Mouse (Mus musculus): ENCODE data around the gene Mxra8. TPM values are rescaled to one million over a fixed set of nuclear protein-coding genes. Genes with fewer than 3 reads are reported as not detected.

Mxra8 gene
- polyA plus RNA-seq, 1 experiment from 2014 or later = 106 TPM

GRCm38 (mm10) chr4:155838187-155839153 lies 1.0 kb upstream of the Mxra8 start:
- no peak for ATAC-seq (replicated peaks; ENCODE audit: low FRiP score)
- Histone ChIP-seq H3K4me2 (peak overlapping the region; percentile 77), H3K27me3 (no peaks in the 10 kb centered on the region), H3K36me3 (peaks cover 14% of the 10 kb centered on the region), H3K4me3 (replicated peaks) (no peak overlapping the region), H3K27ac (peak overlapping the region; percentile 91), H3K4me1 (peaks cover 55% of the 10 kb centered on the region), H3K9me3 (replicated peaks) (no peaks in the 10 kb centered on the region), H3K9ac (no peak overlapping the region; the same call in 1 of the 2 replicates)
- 52% methylated on average over 8 of the region's 8 CpGs for WGBS

- WGBS = 10% methylated on average over 8 of the region's 8 CpGs
Measured at GRCm38 (mm10) chr4:155840076-155841002, 859 bp downstream of the Mxra8 start.

GRCm38 (mm10) chr4:155841003-155841454 lies 1.5 kb downstream of the Mxra8 start:
- H3K4me2 ChIP-seq = peak overlapping the region; percentile 77
- no peaks in the 10 kb centered on the region for H3K27me3 ChIP-seq
- peak overlapping the region; percentile 50 for H3K4me3 ChIP-seq (replicated peaks)
- H3K4me1 ChIP-seq = peaks cover 45% of the 10 kb centered on the region
- WGBS = under 1% methylated on average over 32 of the region's 32 CpGs
- peak overlapping the region; percentile 51 for H3K9ac ChIP-seq
- peak; percentile 26 for ATAC-seq (replicated peaks; ENCODE audit: low FRiP score)
- no peaks in the 10 kb centered on the region for H3K9me3 ChIP-seq (replicated peaks)
- peak overlapping the region; percentile 33; the same call in 1 of the 2 replicates for H3K27ac ChIP-seq
- H3K36me3 ChIP-seq = peaks cover 16% of the 10 kb centered on the region

More at GRCm38 (mm10) chr4:155840076-155841002, 859 bp downstream of the Mxra8 start:
- Histone ChIP-seq H3K4me3 (replicated peaks) (peak overlapping the region; percentile 50), H3K4me2 (peak overlapping the region; percentile 77), H3K4me1 (peaks cover 45% of the 10 kb centered on the region), H3K27me3 (no peaks in the 10 kb centered on the region), H3K27ac (peak overlapping the region; percentile 91), H3K9ac (peak overlapping the region; percentile 51), H3K9me3 (replicated peaks) (no peaks in the 10 kb centered on the region), H3K36me3 (peaks cover 16% of the 10 kb centered on the region)
- ATAC-seq (replicated peaks; ENCODE audit: low FRiP score) = peak; percentile 5

DNA sequence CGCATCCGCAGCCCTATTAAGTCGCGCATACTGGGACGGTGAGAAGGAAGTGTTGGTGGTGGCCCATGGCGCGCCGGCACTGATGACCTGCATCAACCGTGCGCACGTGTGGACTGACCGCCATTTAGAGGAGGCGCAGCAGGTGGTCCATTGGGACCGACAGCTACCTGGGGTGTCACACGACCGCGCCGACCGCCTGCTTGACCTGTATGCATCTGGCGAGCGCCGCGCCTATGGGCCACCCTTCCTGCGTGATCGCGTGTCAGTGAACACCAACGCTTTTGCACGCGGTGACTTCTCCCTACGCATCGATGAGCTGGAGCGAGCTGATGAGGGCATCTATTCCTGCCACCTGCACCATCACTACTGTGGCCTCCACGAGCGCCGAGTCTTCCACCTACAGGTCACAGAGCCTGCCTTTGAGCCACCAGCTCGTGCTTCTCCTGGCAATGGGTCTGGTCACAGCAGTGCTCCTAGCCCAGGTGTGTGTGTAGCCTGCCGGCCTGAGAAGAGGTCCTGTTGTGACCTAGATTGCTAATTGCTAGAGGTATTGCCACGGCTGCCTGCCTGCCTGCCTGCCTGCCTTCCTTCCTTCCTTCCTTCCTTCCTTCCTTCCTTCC lies 2.3 kb downstream of the Mxra8 start:
- Histone ChIP-seq H3K27me3 (no peaks in the 10 kb centered on the region), H3K9me3 (replicated peaks) (no peaks in the 10 kb centered on the region), H3K4me3 (replicated peaks) (peak overlapping the region; percentile 50), H3K27ac (no peak overlapping the region), H3K4me1 (peaks cover 50% of the 10 kb centered on the region), H3K36me3 (peaks cover 16% of the 10 kb centered on the region), H3K4me2 (peak overlapping the region; percentile 77), H3K9ac (no peak overlapping the region)
- ATAC-seq (replicated peaks; ENCODE audit: low FRiP score) = no peak; the same call in 1 of the 2 replicates
- 39% methylated on average over 38 of the region's 38 CpGs for WGBS

GRCm38 (mm10) chr4:155843231-155843630 lies 3.8 kb downstream of the Mxra8 start:
- WGBS = 89% methylated on average over 5 of the region's 5 CpGs
- H3K4me1 ChIP-seq = peaks cover 49% of the 10 kb centered on the region

DNA sequence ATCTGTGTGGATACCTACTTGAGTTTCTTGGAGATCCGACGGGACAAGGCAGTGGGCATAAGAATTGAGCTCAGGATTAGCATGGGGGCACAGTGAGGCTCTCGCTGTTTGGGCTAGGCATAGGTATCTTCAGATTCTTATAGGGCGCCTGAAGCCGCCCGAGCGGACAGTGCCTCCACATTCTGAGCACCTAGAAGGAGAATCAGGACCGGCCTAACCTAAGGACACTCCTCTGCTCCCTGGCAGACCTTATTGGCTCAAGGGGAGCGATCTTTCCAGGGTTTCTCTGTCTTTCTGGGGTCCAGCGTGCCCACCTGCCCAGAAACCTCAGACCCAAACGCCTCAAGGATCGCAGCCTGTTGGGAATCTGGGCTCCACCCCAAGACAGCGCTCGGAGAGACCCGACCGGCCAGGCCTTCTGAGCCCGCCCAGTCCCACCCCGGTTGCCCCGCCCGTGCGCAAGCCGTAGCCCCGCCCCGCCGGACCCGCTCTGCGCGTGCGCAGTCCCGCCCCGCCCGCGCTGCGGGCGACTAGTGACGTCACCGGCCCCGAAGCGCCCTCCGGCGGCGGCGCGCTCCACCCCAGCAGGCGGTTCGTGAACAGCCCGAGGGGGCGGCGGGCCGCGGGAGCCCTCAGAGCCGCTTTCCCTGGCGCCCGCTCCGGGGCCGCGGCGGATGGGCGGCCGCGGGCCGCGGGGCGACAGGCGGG lies 7.5 kb downstream of the Mxra8 start, which contains the start of gene Dvl1:
Gene Dvl1 (plus strand): TSS at position 532 of the 708 bp plus-strand sequence.
- no peaks in the 10 kb centered on the region for H3K9me3 ChIP-seq (replicated peaks)
- peak within 1 kb of the TSS; percentile 92 for H3K9ac ChIP-seq
- 2% methylated on average over 57 of the region's 65 CpGs for WGBS
- H3K27ac ChIP-seq = peak within 1 kb of the TSS; percentile 75
- ATAC-seq (replicated peaks; ENCODE audit: low FRiP score) = peak; percentile 94
- H3K4me1 ChIP-seq = peaks cover 36% of the 10 kb centered on the region
- H3K36me3 ChIP-seq = peaks cover 16% of the 10 kb centered on the region
- peak within 1 kb of the TSS; percentile 90 for H3K4me3 ChIP-seq (replicated peaks)
- H3K4me2 ChIP-seq = peak within 1 kb of the TSS; percentile 93
- no peaks in the 10 kb centered on the region for H3K27me3 ChIP-seq

More at GRCm38 (mm10) chr4:155843231-155843630, 3.8 kb downstream of the Mxra8 start:
- Histone ChIP-seq H3K9me3 (replicated peaks) (no peaks in the 10 kb centered on the region), H3K36me3 (peaks cover 16% of the 10 kb centered on the region), H3K4me3 (replicated peaks) (no peak overlapping the region), H3K9ac (no peak overlapping the region), H3K4me2 (no peak overlapping the region), H3K27ac (no peak overlapping the region), H3K27me3 (no peaks in the 10 kb centered on the region)
- ATAC-seq (replicated peaks; ENCODE audit: low FRiP score) = no peak

DNA sequence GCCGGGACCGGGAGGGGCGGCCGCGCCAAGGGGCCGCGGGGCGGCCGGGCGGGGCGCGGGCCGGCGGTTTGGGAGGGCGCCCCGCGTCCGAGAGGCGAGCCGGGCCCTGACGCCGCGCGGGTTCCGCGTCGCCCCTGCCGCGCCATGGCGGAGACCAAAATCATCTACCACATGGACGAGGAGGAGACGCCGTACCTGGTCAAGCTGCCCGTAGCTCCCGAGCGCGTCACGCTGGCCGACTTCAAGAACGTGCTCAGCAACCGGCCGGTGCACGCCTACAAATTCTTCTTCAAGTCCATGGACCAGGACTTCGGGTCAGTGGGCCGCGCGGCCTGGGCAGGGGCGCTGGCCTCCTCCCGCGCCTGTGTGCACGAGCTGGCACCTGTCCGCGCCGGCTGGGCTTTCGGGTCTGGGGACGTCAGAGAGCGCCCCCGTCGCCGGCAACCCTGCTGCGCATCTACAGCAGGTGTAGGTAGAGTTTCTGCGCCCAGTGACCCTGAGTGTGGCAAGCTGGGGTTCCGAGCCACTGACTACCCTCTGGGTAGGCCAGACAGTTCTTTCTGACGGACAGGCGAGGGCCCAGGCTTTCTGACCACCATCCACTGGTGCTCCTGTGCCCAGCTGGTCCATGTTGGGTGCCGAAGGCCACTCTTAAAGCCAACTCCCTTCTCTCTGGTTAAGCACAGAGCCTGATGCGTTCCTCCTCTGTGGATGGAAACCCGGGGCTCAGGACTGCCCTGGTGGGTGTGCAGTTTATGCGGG lies 8.3 kb downstream of the Mxra8 start:
- H3K27me3 ChIP-seq = no peaks in the 10 kb centered on the region
- peak overlapping the region; percentile 93 for H3K4me2 ChIP-seq
- no peaks in the 10 kb centered on the region for H3K9me3 ChIP-seq (replicated peaks)
- peak overlapping the region; percentile 90 for H3K4me3 ChIP-seq (replicated peaks)
- peak overlapping the region; percentile 75 for H3K27ac ChIP-seq
- peak overlapping the region; percentile 92 for H3K9ac ChIP-seq
- peaks cover 36% of the 10 kb centered on the region for H3K4me1 ChIP-seq
- ATAC-seq (replicated peaks; ENCODE audit: low FRiP score) = peak; percentile 61
- 2% methylated on average over 51 of the region's 69 CpGs for WGBS
- peaks cover 11% of the 10 kb centered on the region for H3K36me3 ChIP-seq

GRCm38 (mm10) chr4:155848434-155849095 lies 9.1 kb downstream of the Mxra8 start:
- Histone ChIP-seq H3K4me2 (peak overlapping the region; percentile 93), H3K9me3 (replicated peaks) (no peaks in the 10 kb centered on the region)
- 58% methylated on average over 7 of the region's 7 CpGs for WGBS

DNA sequence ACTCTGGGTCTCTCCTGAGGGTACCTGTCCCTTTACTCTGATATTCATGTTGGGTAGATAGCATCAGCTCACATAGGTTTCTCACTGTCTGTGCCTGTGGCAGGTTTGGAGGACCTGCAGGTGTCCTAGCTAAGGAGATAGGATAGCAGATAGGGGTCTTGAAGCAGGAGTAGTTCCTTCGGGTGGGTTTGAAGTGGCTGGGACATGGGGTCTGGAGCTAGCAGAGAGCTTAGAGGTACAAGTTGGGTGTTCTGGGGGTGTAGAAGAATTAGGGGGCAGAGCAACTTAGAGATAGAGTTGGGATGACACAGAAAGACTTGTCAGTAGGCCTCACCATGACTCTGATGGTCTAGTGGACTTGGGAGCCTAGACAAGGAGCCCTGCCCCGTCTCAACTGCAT lies 9.9 kb downstream of the Mxra8 start:
- Histone ChIP-seq H3K4me1 (peaks cover 36% of the 10 kb centered on the region), H3K4me2 (peak overlapping the region; percentile 93; the same call in 1 of the 2 replicates), H3K9me3 (replicated peaks) (no peaks in the 10 kb centered on the region), H3K27ac (no peak overlapping the region), H3K27me3 (no peaks in the 10 kb centered on the region), H3K4me3 (replicated peaks) (no peak overlapping the region), H3K9ac (peak overlapping the region; percentile 10; the same call in 1 of the 2 replicates), H3K36me3 (peaks cover 14% of the 10 kb centered on the region)
- no peak for ATAC-seq (replicated peaks; ENCODE audit: low FRiP score)
- WGBS = 81% methylated on average over 2 of the region's 2 CpGs

More at GRCm38 (mm10) chr4:155848434-155849095, 9.1 kb downstream of the Mxra8 start:
- Histone ChIP-seq H3K36me3 (peaks cover 9% of the 10 kb centered on the region; the same call in 1 of the 2 replicates), H3K9ac (peak overlapping the region; percentile 92), H3K4me3 (replicated peaks) (peak overlapping the region; percentile 90), H3K4me1 (peaks cover 36% of the 10 kb centered on the region), H3K27ac (peak overlapping the region; percentile 75; the same call in 1 of the 2 replicates), H3K27me3 (no peaks in the 10 kb centered on the region)
- ATAC-seq (replicated peaks; ENCODE audit: low FRiP score) = no peak
